Mouse (Mus musculus) hindbrain, embryonic 14.5 days (tissue): ENCODE results near the gene Aldoc. TPM values are rescaled to one million over a fixed set of nuclear protein-coding genes. Genes with fewer than 3 reads are reported as not detected.

Experiments used
- ATAC-seq: fragments of 200-750 bp; cut with Nextera tagmentation; 2 replicates; pipeline ENCODE4 v1.8.0; 2017; ENCODE audit warnings: moderate number of reproducible peaks, mild to moderate bottlenecking, moderate TSS enrichment, moderate library complexity; ENCODE audit not compliant: low FRiP score
- DNase-seq: peaks from one replicate; pipeline ENCODE4 v3.0.0-alpha.2; 2015; ENCODE audit warnings: low spot score
- H3K27ac ChIP-seq: fragments of 300-500 bp; sonication (generic); 2 replicates; pipeline ENCODE4 v1.5.1; 2014; ENCODE audit warnings: mild to moderate bottlenecking, moderate library complexity
- H3K27me3 ChIP-seq: fragments of 300-500 bp; sonication (generic); 2 replicates; pipeline ENCODE4 v1.6.1; 2014; ENCODE audit warnings: mild to moderate bottlenecking, low read length, mixed read lengths; ENCODE audit not compliant: control insufficient read depth, insufficient read depth
- H3K36me3 ChIP-seq: fragments of 300-500 bp; sonication (generic); replicated peaks from 2 replicates; pipeline ENCODE4 v1.6.1; 2014; ENCODE audit not compliant: control insufficient read depth, insufficient read depth
- H3K4me1 ChIP-seq: fragments of 300-500 bp; sonication (generic); replicated peaks from 2 replicates; pipeline ENCODE4 v1.6.1; 2014; ENCODE audit warnings: antibody characterized with exemption, low read length, mixed read lengths; ENCODE audit not compliant: control insufficient read depth, insufficient read depth
- H3K4me2 ChIP-seq: fragments of 300-500 bp; sonication (generic); replicated peaks from 2 replicates; pipeline ENCODE4 v1.6.1; 2014; ENCODE audit warnings: mild to moderate bottlenecking, moderate library complexity
- H3K4me3 ChIP-seq: fragments of 300-500 bp; sonication (generic); replicated peaks from 2 replicates; pipeline ENCODE4 v1.5.1; 2014; ENCODE audit warnings: mild to moderate bottlenecking, low read length
- H3K9ac ChIP-seq: fragments of 300-500 bp; sonication (generic); 2 replicates; pipeline ENCODE4 v1.6.1; 2014
- H3K9me3 ChIP-seq: fragments of 300-500 bp; sonication (generic); 2 replicates; pipeline ENCODE4 v1.6.1; 2016; ENCODE audit warnings: low read length; ENCODE audit not compliant: control insufficient read depth
- WGBS: fragments of 180-500 bp; shearing (Covaris S2); extraction: QIAGEN DNeasy Blood & Tissue Kit; methylation state at CpG from one replicate; pipeline ENCODE4 v1.1.7; 2014; 5-methylcytosine and 5-hydroxymethylcytosine counted together
- polyA plus RNA-seq: library from polyadenylated mRNA; unstranded; fragments of >200 nt; fragmentation: Nextera tagmentation; extraction: Ambion mirVana; gene quantifications from 2 replicates; pipeline ENCODE4 v1.2.1, GENCODE M21; 2014

The Aldoc gene
- polyA plus RNA-seq, 1 experiment from 2014 or later, result 278 TPM

DNA sequence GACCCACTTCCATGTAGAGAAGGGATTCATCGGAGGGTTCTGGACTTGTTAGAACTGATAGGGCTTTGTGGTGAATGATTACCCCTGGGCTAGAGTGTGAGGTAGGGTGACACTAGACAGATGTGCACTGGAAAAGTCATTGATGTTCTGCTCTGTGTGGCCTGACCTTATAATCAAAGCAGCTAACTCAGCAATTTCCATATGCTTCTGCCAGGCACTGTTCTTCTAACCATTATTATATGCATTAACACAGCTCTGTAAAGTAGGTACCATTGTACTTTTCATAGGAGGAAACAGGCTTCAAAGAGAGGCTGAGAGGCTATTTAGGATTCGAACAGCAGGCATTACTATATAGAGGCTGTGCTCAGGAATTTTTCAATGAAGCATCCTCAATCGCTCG lies 4.4 kb downstream of the Aldoc start:
- peaks cover 5% of the 10 kb centered on the region; the same call in 1 of the 2 replicates for H3K36me3 ChIP-seq
- no peak overlapping the region for H3K27ac ChIP-seq
- WGBS, result 93% methylated on average over 4 of the region's 4 CpGs
- H3K4me1 ChIP-seq, result peaks cover 19% of the 10 kb centered on the region
- no peaks in the 10 kb centered on the region for H3K9me3 ChIP-seq
- H3K4me3 ChIP-seq, result no peak overlapping the region
- no peak overlapping the region for H3K4me2 ChIP-seq
- DNase-seq, result no peak
- no peak overlapping the region for H3K9ac ChIP-seq
- H3K27me3 ChIP-seq, result no peaks in the 10 kb centered on the region
- no peak for ATAC-seq

DNA sequence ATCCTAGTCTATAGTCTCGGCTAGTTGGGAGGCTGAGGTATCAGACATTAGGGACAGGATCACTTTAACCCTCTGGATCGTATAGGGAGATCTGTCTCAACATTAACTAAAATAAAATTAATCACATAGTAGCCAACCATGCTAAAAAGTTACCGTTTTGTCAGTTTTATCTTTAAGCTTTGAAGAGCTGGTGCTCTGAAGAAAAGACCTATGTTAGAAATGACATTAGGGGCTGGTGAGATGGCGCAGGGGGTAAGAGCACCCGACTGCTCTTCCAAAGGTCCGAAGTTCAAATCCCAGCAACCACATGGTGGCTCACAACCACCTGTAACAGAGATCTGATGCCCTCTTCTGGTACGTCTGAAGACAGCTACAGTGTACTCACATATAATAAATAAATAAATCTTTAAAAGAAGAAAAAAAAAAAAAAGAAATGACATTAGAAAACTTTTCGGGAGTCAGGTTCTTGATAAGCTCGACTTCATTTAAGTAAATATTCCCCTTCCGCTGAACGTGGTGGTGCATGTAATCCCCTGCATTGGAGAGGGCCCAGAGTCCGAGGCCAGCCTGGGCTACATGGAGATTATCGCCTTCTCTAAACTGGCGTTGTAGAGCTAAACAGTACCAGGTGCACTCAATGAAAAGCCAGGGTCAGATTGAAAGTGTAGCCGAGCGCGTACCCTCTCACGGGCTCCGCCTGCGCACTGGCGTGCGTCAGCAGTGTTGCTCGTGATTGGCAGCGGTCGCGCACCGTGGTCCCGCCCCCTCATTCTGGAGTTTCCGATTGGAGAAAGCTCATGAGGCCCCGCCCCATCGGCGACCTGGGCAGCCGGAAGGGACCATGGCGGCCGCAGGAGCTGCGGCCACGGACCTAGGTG lies 5.1 kb downstream of the Aldoc start, which contains the start of gene Pigs:
Pigs (plus strand) TSS at position 782 of the 878 bp plus-strand sequence.
- Histone ChIP-seq H3K27me3 (no peaks in the 10 kb centered on the region), H3K36me3 (peaks cover 11% of the 10 kb centered on the region; the same call in 1 of the 2 replicates), H3K9me3 (no peaks in the 10 kb centered on the region), H3K4me1 (peaks cover 13% of the 10 kb centered on the region), H3K27ac (no peak within 1 kb of the TSS), H3K4me2 (peak within 1 kb of the TSS; percentile 82), H3K4me3 (peak within 1 kb of the TSS; percentile 78), H3K9ac (peak within 1 kb of the TSS; percentile 74)
- WGBS, result 12% methylated on average over 37 of the region's 37 CpGs
- peak; percentile 91 for DNase-seq
- ATAC-seq, result peak; percentile 94

- peak; percentile 73 for ATAC-seq
- Histone ChIP-seq H3K27ac (no peak overlapping the region), H3K27me3 (no peaks in the 10 kb centered on the region), H3K4me2 (peak overlapping the region; percentile 82), H3K4me3 (peak overlapping the region; percentile 78), H3K4me1 (peaks cover 9% of the 10 kb centered on the region), H3K36me3 (peaks cover 18% of the 10 kb centered on the region; the same call in 1 of the 2 replicates), H3K9ac (peak overlapping the region; percentile 74), H3K9me3 (no peaks in the 10 kb centered on the region)
- DNase-seq, result no peak
- WGBS, result under 1% methylated on average over 39 of the region's 41 CpGs
Observed at GRCm38 (mm10) chr11:78328512-78329056, 5.8 kb downstream of the Aldoc start.

GRCm38 (mm10) chr11:78332676-78333075 lies 9.9 kb downstream of the Aldoc start:
- ATAC-seq, result no peak
- H3K4me2 ChIP-seq, result no peak overlapping the region
- peaks cover 55% of the 10 kb centered on the region for H3K36me3 ChIP-seq
- 94% methylated on average over 12 of the region's 12 CpGs for WGBS
- H3K27me3 ChIP-seq, result no peaks in the 10 kb centered on the region
- H3K9ac ChIP-seq, result no peak overlapping the region
- H3K4me1 ChIP-seq, result peaks cover 9% of the 10 kb centered on the region
- no peaks in the 10 kb centered on the region for H3K9me3 ChIP-seq
- H3K27ac ChIP-seq, result no peak overlapping the region
- DNase-seq, result no peak
- H3K4me3 ChIP-seq, result no peak overlapping the region

GRCm38 (mm10) chr11:78333992-78334391 lies 11.2 kb downstream of the Aldoc start:
- Histone ChIP-seq H3K4me1 (peaks cover 7% of the 10 kb centered on the region), H3K27me3 (no peaks in the 10 kb centered on the region), H3K36me3 (peaks cover 66% of the 10 kb centered on the region), H3K4me3 (no peak overlapping the region), H3K27ac (no peak overlapping the region), H3K9ac (no peak overlapping the region), H3K9me3 (no peaks in the 10 kb centered on the region), H3K4me2 (no peak overlapping the region)
- ATAC-seq, result no peak
- 93% methylated on average over 5 of the region's 5 CpGs for WGBS
- no peak for DNase-seq

- Histone ChIP-seq H3K4me3 (no peak overlapping the region), H3K9ac (no peak overlapping the region), H3K4me2 (no peak overlapping the region), H3K27me3 (no peaks in the 10 kb centered on the region), H3K4me1 (no peaks in the 10 kb centered on the region), H3K36me3 (peaks cover 89% of the 10 kb centered on the region), H3K27ac (no peak overlapping the region), H3K9me3 (no peaks in the 10 kb centered on the region)
- 96% methylated on average over 8 of the region's 8 CpGs for WGBS
- no peak for DNase-seq
- no peak for ATAC-seq
Observed at GRCm38 (mm10) chr11:78337040-78337439, 14.3 kb downstream of the Aldoc start.

- no peak overlapping the region for H3K9ac ChIP-seq
Observed at GRCm38 (mm10) chr11:78341702-78342101, 18.9 kb downstream of the Aldoc start.

GRCm38 (mm10) chr11:78343381-78344327 lies 20.9 kb downstream of the Aldoc start, which contains the start of gene Unc119:
Gene Unc119, plus strand, starts transcription at chr11:78343482.
- Histone ChIP-seq H3K36me3 (peaks cover 38% of the 10 kb centered on the region), H3K27me3 (no peaks in the 10 kb centered on the region), H3K9me3 (no peaks in the 10 kb centered on the region), H3K9ac (peak within 1 kb of the TSS; percentile 97), H3K4me3 (peak within 1 kb of the TSS; percentile 96), H3K4me2 (peak within 1 kb of the TSS; percentile 85), H3K27ac (peak within 1 kb of the TSS; percentile 90), H3K4me1 (peaks cover 28% of the 10 kb centered on the region)
- peak; percentile 77 for ATAC-seq
- DNase-seq, result peak; percentile 73
- WGBS, result under 1% methylated on average over 58 of the region's 66 CpGs

More at GRCm38 (mm10) chr11:78341702-78342101, 18.9 kb downstream of the Aldoc start:
- WGBS, result 83% methylated on average over 12 of the region's 12 CpGs
- Histone ChIP-seq H3K4me2 (no peak overlapping the region), H3K27ac (no peak overlapping the region), H3K4me3 (no peak overlapping the region), H3K27me3 (no peaks in the 10 kb centered on the region), H3K36me3 (peaks cover 48% of the 10 kb centered on the region), H3K9me3 (no peaks in the 10 kb centered on the region), H3K4me1 (peaks cover 24% of the 10 kb centered on the region)
- ATAC-seq (no peak), DNase-seq (no peak)
